Mouse (Mus musculus) myocyte (in vitro differentiated cells): Measurements from ENCODE around the gene Nktr. TPM values are rescaled to one million over a fixed set of nuclear protein-coding genes. Genes with fewer than 3 reads are reported as not detected.

Experiments
- H3K27me3 ChIP-seq: one replicate; pipeline ENCODE4 v1.6.1; 2011; ENCODE audit not compliant: control insufficient read depth, insufficient read depth, insufficient read length
- H3K36me3 ChIP-seq: one replicate; pipeline ENCODE4 v1.6.1; 2011; ENCODE audit not compliant: control insufficient read depth, insufficient read depth
- H3K4me2 ChIP-seq: one replicate; pipeline ENCODE4 v1.6.1; 2011; ENCODE audit warnings: low read depth, control low read depth
- H3K4me3 ChIP-seq: one replicate; pipeline ENCODE4 v1.5.1; 2011; ENCODE audit warnings: mild to moderate bottlenecking, control low read depth, moderate library complexity
- H3K79me2 ChIP-seq: one replicate; pipeline ENCODE4 v1.6.1; 2011; ENCODE audit not compliant: control insufficient read depth, insufficient read depth
- H3ac ChIP-seq: one replicate; pipeline ENCODE4 v1.6.1; 2011; ENCODE audit not compliant: control insufficient read depth, insufficient read length
- CEBPB ChIP-seq: IDR thresholded peaks from 2 replicates; pipeline ENCODE4 v1.6.1; 2011; ENCODE audit warnings: mild to moderate bottlenecking, moderate library complexity; ENCODE audit not compliant: poor library complexity, insufficient read depth, severe bottlenecking
- E2F4 ChIP-seq: IDR thresholded peaks from one replicate; pipeline ENCODE4 v1.6.1; 2011; ENCODE audit warnings: mild to moderate bottlenecking, control low read depth, moderate library complexity; ENCODE audit not compliant: insufficient read depth
- MAX ChIP-seq: IDR thresholded peaks from one replicate; pipeline ENCODE4 v1.6.1; 2011; ENCODE audit warnings: low read depth, mild to moderate bottlenecking, control low read depth
- MYOD1 ChIP-seq, 3 experiments: IDR thresholded peaks; one replicate each; pipeline ENCODE4 v1.6.1; 2011; ENCODE audit warnings: control low read depth in 2 of 3, low read depth in 2 of 3, mild to moderate bottlenecking in 2 of 3, moderate library complexity in 1 of 3; ENCODE audit not compliant: insufficient read length in 2 of 3, control insufficient read depth in 1 of 3
- MYOG ChIP-seq, 3 experiments: IDR thresholded peaks; one replicate each; pipeline ENCODE4 v1.6.1; 2011; ENCODE audit warnings: control low read depth in 2 of 3, low read depth in 2 of 3, mild to moderate bottlenecking in 2 of 3; ENCODE audit not compliant: insufficient read length in 2 of 3, control insufficient read depth in 1 of 3, insufficient read depth in 1 of 3
- POLR2A ChIP-seq: IDR thresholded peaks from one replicate; pipeline ENCODE4 v1.6.1; 2011; ENCODE audit warnings: low read depth, mild to moderate bottlenecking, control low read depth, moderate library complexity; ENCODE audit not compliant: insufficient read length
- POLR2AphosphoS2 ChIP-seq: IDR thresholded peaks from one replicate; pipeline ENCODE4 v1.6.1; 2011; ENCODE audit warnings: low read depth, control low read depth; ENCODE audit not compliant: insufficient read length
- REST ChIP-seq: IDR thresholded peaks from one replicate; pipeline ENCODE4 v1.6.1; 2011; ENCODE audit warnings: mild to moderate bottlenecking, control low read depth, moderate library complexity; ENCODE audit not compliant: insufficient read depth, insufficient read length
- SRF ChIP-seq: IDR thresholded peaks from one replicate; pipeline ENCODE4 v1.6.1; 2011; ENCODE audit warnings: low read depth; ENCODE audit not compliant: control insufficient read depth, insufficient read length
- TCF12 ChIP-seq: IDR thresholded peaks from one replicate; pipeline ENCODE4 v1.6.1; 2011; ENCODE audit warnings: mild to moderate bottlenecking, control low read depth; ENCODE audit not compliant: poor library complexity, insufficient read depth, severe bottlenecking
- TCF3 ChIP-seq: IDR thresholded peaks from one replicate; pipeline ENCODE4 v1.6.1; 2011; ENCODE audit warnings: low read depth, control low read depth; ENCODE audit not compliant: insufficient read length
- USF1 ChIP-seq: IDR thresholded peaks from one replicate; pipeline ENCODE4 v1.6.1; 2011; ENCODE audit warnings: low read depth, mild to moderate bottlenecking, control low read depth, moderate library complexity
- polyA plus RNA-seq: library from polyadenylated mRNA; unstranded; fragments of >200 nt; fragmentation: generic; extraction: Trizol; gene quantifications from one replicate; pipeline ENCODE4 v1.2.1, GENCODE M21; 2012; ENCODE audit warnings: missing spikeins

Gene Nktr
- polyA plus RNA-seq, 1 experiment = 9.0 TPM

DNA sequence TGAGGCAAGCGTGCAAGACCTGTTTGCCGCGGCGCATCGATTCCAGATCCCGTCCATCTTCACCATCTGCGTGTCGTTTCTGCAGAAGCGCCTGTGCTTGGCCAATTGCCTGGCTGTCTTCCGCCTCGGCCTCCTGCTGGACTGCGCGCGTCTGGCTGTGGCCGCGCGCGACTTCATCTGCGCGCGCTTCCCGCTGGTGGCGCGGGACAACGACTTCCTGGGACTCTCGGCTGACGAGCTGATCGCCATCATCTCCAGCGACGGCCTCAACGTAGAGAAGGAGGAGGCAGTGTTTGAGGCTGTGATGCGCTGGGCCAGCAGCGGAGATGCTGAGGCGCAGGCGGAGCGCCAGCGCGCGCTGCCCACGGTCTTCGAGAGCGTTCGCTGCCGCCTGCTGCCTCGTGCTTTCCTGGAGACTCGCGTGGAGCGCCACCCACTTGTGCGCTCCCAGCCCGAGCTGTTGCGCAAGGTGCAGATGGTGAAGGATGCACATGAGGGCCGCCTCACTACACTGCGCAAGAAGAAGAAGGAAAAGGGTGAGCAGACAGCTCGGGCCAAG, 59.2 kb downstream of the Nktr start:
- Histone ChIP-seq H3K4me2 (peak overlapping the region; percentile 76), H3K27me3 (no peaks in the 10 kb centered on the region), H3K79me2 (peaks cover 9% of the 10 kb centered on the region), H3K4me3 (peak overlapping the region; percentile 24), H3ac (peak overlapping the region; percentile 16), H3K36me3 (no peaks in the 10 kb centered on the region)
- TF ChIP-seq REST (no peak), SRF (no peak), POLR2AphosphoS2 (no peak), CEBPB (peak; percentile 46; the same call in 1 of the 2 replicates), MYOD1 (IDR thresholded peaks at IDR 0.05; ENCODE audit: control insufficient read depth in 1 of 3, insufficient read length in 2 of 3, low read depth in 2 of 3) (no peak), MYOG (IDR thresholded peaks at IDR 0.05; ENCODE audit: control insufficient read depth in 1 of 3, insufficient read depth in 1 of 3, insufficient read length in 2 of 3, low read depth in 2 of 3) (peak in 2 of 3 experiments; percentile 2 to 9), USF1 (no peak)

DNA sequence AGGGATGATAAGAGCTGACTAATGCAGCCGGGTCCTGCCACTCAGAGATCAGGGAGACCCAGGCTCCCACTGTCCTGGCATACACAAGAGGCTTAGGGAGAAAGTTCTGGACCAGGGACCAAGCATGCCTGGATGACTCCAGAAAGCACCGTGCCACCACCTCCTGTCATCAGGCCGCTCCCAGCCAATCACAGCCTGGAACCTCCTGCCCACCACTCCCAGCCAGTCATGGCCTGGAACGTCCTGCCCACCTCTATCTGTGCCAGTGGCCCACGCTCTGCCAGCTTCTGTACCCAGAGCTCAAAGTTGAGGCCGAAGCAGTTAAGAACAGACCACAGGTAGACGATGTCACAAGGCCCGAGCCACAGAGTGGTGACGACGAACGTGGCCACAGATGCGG, 65.8 kb downstream of the Nktr start:
- H3ac ChIP-seq = no peak overlapping the region
- H3K27me3 ChIP-seq = peaks cover 16% of the 10 kb centered on the region
- TF ChIP-seq POLR2AphosphoS2 (no peak), SRF (no peak), CEBPB (no peak), E2F4 (no peak), MYOD1 (IDR thresholded peaks at IDR 0.05; ENCODE audit: control insufficient read depth in 1 of 3, insufficient read length in 2 of 3, low read depth in 2 of 3) (no peak), TCF12 (no peak), REST (no peak), USF1 (no peak), MYOG (IDR thresholded peaks at IDR 0.05; ENCODE audit: control insufficient read depth in 1 of 3, insufficient read depth in 1 of 3, insufficient read length in 2 of 3, low read depth in 2 of 3) (no peak), TCF3 (no peak), MAX (no peak)

DNA sequence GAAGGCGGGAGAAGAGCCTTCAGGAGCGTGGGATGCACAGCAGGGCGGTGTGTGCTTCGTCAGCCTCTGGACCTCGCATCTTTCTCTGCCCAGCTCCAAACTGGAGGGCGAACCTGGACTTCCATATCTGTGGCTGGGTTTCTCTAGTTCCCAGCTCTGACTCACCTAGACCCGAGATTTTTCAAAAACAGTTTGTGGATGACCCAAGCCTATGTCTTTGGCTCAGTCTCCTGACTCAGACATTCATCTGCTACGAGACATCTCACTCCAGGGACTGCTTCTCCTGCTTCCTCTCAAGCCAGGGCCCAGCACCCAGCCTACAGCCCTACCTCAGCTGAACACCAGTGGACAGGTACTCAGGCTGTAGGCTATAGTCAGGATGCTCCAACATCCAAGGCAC, 66.3 kb downstream of the Nktr start:
- no peak overlapping the region for H3K4me2 ChIP-seq
- no peaks in the 10 kb centered on the region for H3K79me2 ChIP-seq
- no peak overlapping the region for H3K4me3 ChIP-seq
- H3K27me3 ChIP-seq = peaks cover 16% of the 10 kb centered on the region
- peak; percentile 47 for TF ChIP-seq POLR2AphosphoS2
- TF ChIP-seq TCF12 = no peak
- H3ac ChIP-seq = no peak overlapping the region
- no peaks in the 10 kb centered on the region for H3K36me3 ChIP-seq

More for the DNA sequence above, 65.8 kb downstream of the Nktr start:
- no peak overlapping the region for H3K4me3 ChIP-seq
- no peak overlapping the region for H3K4me2 ChIP-seq
- no peaks in the 10 kb centered on the region for H3K36me3 ChIP-seq
- H3K79me2 ChIP-seq = no peaks in the 10 kb centered on the region

DNA sequence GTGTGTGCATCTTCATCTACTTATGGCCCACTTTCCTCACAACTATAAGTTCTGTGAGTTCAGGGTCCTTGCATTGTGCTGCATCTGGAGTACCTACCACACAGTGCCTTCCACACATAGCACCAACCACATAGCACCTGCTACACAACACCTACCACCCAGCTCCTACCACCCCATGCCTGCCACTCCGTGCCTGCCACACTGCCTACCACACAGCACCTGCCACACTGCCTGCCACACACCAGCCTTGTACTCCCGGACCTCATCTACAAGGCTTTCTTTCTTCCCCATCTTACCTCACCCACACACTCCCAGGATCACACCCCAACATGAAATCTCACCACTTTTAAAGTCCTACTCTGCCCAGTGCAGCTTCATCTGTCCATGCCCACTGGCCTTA, 67.4 kb downstream of the Nktr start:
- TF ChIP-seq TCF3 = no peak
- peak; percentile 94 for TF ChIP-seq POLR2AphosphoS2
- no peak for TF ChIP-seq MAX
- peak; percentile 61 for TF ChIP-seq POLR2A
- TF ChIP-seq MYOD1 (IDR thresholded peaks at IDR 0.05; ENCODE audit: control insufficient read depth in 1 of 3, insufficient read length in 2 of 3, low read depth in 2 of 3) = peak in 2 of 3 experiments; percentile 49 to 82
- no peak for TF ChIP-seq SRF
- no peak for TF ChIP-seq REST
- no peak for TF ChIP-seq TCF12
- peak in 2 of 3 experiments; percentile 58 to 59 for TF ChIP-seq MYOG (IDR thresholded peaks at IDR 0.05; ENCODE audit: control insufficient read depth in 1 of 3, insufficient read depth in 1 of 3, insufficient read length in 2 of 3, low read depth in 2 of 3)
- no peak for TF ChIP-seq USF1
- no peak for TF ChIP-seq E2F4
- TF ChIP-seq CEBPB = no peak
- no peak overlapping the region for H3ac ChIP-seq
- peaks cover 16% of the 10 kb centered on the region for H3K27me3 ChIP-seq
- no peaks in the 10 kb centered on the region for H3K36me3 ChIP-seq
- no peak overlapping the region for H3K4me3 ChIP-seq
- no peak overlapping the region for H3K4me2 ChIP-seq
- no peaks in the 10 kb centered on the region for H3K79me2 ChIP-seq

DNA sequence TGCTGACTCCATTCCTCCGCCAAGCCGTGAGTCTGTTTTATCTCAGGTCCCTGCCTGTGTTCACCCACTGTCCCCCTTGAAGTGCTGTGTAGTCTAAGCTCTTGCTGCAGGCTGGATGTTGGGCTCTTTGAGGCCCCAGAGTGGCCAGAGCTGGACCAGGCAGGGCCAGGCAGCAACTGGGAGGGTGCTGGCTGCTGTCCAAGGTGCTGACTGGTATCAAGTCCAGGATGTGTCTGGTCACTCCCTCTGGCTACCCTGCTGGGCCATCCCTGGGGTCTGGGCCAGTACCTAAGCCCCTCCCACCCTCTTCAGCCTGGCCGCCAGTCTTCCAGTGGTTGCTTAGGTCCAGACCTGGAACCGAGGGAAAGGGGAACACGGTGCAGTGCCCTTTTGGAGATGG, 72.2 kb downstream of the Nktr start:
- no peaks in the 10 kb centered on the region for H3K36me3 ChIP-seq
- no peak overlapping the region for H3K4me3 ChIP-seq
- TF ChIP-seq POLR2A (no peak), MYOG (IDR thresholded peaks at IDR 0.05; ENCODE audit: control insufficient read depth in 1 of 3, insufficient read depth in 1 of 3, insufficient read length in 2 of 3, low read depth in 2 of 3) (peak in 1 of 3 experiments; percentile 43), USF1 (no peak), POLR2AphosphoS2 (no peak), REST (peak; percentile 96), MYOD1 (IDR thresholded peaks at IDR 0.05; ENCODE audit: control insufficient read depth in 1 of 3, insufficient read length in 2 of 3, low read depth in 2 of 3) (peak in 1 of 3 experiments; percentile 22)
- H3K79me2 ChIP-seq = no peaks in the 10 kb centered on the region
- no peak overlapping the region for H3ac ChIP-seq
- H3K4me2 ChIP-seq = no peak overlapping the region
- peaks cover 16% of the 10 kb centered on the region for H3K27me3 ChIP-seq
